In the genomic region with DNA sequence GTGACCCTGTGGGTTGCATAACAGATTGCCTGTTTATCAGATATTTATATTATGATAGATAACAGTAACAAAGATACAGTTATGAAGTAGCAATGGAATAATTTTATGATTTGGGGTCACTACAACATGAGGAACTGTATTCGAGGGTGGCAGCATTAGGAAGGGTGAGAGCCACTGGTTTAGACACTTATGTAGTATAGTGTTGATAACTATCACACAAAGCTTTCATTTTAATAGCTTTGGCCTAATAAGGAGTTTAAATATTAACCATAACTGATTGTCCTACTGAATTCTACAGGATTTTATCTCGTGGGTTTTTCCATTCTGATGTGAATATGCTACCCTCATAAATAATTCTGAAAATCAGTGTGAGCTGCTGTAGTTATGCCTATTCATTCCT, we compare ENCODE assay signal across 22 mouse cellular contexts.
DNase-seq lines count a peak whose midpoint lies in the region; ATAC-seq and TF ChIP-seq lines count a peak whose summit lies in the region.
"Had no signal": no experiment of that assay in that cellular context is flagged by ENCODE, and none has a peak within 500 bp of the region (broad histone marks: within the 10 kb centered on the region; RNA-seq: fewer than 3 reads in every experiment).

No protein-coding gene starts in this region.

- peak; percentile 59 for ATAC-seq in intestine, embryonic 15.5 days
- ATAC-seq in intestine, postnatal 0 days = no peak
- ATAC-seq in kidney, embryonic 15.5 days (replicated peaks; ENCODE audit: low FRiP score) = no peak
- ATAC-seq in kidney, embryonic 16.5 days (ENCODE audit: low FRiP score, low TSS enrichment) = 0 out of 2 replicates have a peak, but pooled peaks have one; percentile 27
- ATAC-seq in intestine, embryonic 16.5 days = peak; percentile 73
- ATAC-seq in hindbrain, embryonic 16.5 days = no peak
- ATAC-seq: activated CD4-positive, CD25-positive, alpha-beta regulatory T cell, adult 4 months; CD4-positive, CD25-positive, alpha-beta regulatory T cell, adult 4 months; Patski had no signal

- H3K4me3 ChIP-seq in intestine, embryonic 15.5 days (replicated peaks) = no peak overlapping the region
- H3K4me3 ChIP-seq in intestine, postnatal 0 days (ENCODE audit: low read depth, low read length) = no peak overlapping the region
- no peak overlapping the region for H3K4me3 ChIP-seq in kidney, embryonic 15.5 days (replicated peaks)
- no peak overlapping the region for H3K4me3 ChIP-seq in kidney, embryonic 16.5 days (ENCODE audit: low read length)
- no peak overlapping the region for H3K4me3 ChIP-seq in intestine, embryonic 16.5 days (ENCODE audit: low read length)
- no peak overlapping the region for H3K4me3 ChIP-seq in hindbrain, embryonic 16.5 days (ENCODE audit: low read length)

- no peaks in the 10 kb centered on the region for H3K27me3 ChIP-seq in intestine, embryonic 15.5 days (replicated peaks)
- no peaks in the 10 kb centered on the region for H3K27me3 ChIP-seq in intestine, postnatal 0 days (replicated peaks; ENCODE audit: control insufficient read depth, insufficient read depth, low read length)
- H3K27me3 ChIP-seq in kidney, embryonic 15.5 days = no peaks in the 10 kb centered on the region
- no peaks in the 10 kb centered on the region for H3K27me3 ChIP-seq in kidney, embryonic 16.5 days (ENCODE audit: insufficient read depth, low read length)
- H3K27me3 ChIP-seq in intestine, embryonic 16.5 days (replicated peaks; ENCODE audit: control insufficient read depth, insufficient read depth, low read length) = no peaks in the 10 kb centered on the region
- H3K27me3 ChIP-seq in hindbrain, embryonic 16.5 days (replicated peaks; ENCODE audit: control insufficient read depth, insufficient read depth, low read length) = no peaks in the 10 kb centered on the region
- H3K27me3 ChIP-seq: CH12.LX, Patski had no signal

- H3K9ac ChIP-seq in intestine, embryonic 15.5 days = no peak overlapping the region
- H3K9ac ChIP-seq in intestine, postnatal 0 days (ENCODE audit: low read depth, low read length) = no peak overlapping the region
- H3K9ac ChIP-seq in kidney, embryonic 15.5 days = no peak overlapping the region
- H3K9ac ChIP-seq in kidney, embryonic 16.5 days (replicated peaks; ENCODE audit: low read length) = no peak overlapping the region
- no peak overlapping the region for H3K9ac ChIP-seq in intestine, embryonic 16.5 days (ENCODE audit: low read depth, low read length)
- H3K9ac ChIP-seq in hindbrain, embryonic 16.5 days (ENCODE audit: low read depth, low read length) = no peak overlapping the region

- H3K4me1 ChIP-seq in intestine, embryonic 15.5 days (replicated peaks) = no peaks in the 10 kb centered on the region
- no peaks in the 10 kb centered on the region for H3K4me1 ChIP-seq in intestine, postnatal 0 days (replicated peaks; ENCODE audit: control insufficient read depth, insufficient read depth, low read length)
- no peaks in the 10 kb centered on the region for H3K4me1 ChIP-seq in kidney, embryonic 15.5 days
- H3K4me1 ChIP-seq in kidney, embryonic 16.5 days (ENCODE audit: insufficient read depth, low read length) = no peaks in the 10 kb centered on the region
- peaks cover 4% of the 10 kb centered on the region; the same call in 1 of the 2 replicates for H3K4me1 ChIP-seq in intestine, embryonic 16.5 days (ENCODE audit: control insufficient read depth, insufficient read depth, low read length)
- H3K4me1 ChIP-seq in hindbrain, embryonic 16.5 days (ENCODE audit: control insufficient read depth, insufficient read depth, low read depth, low read length) = no peaks in the 10 kb centered on the region

- H3K4me2 ChIP-seq in intestine, embryonic 15.5 days (replicated peaks) = no peak overlapping the region
- H3K4me2 ChIP-seq in intestine, postnatal 0 days (replicated peaks; ENCODE audit: low read depth) = no peak overlapping the region
- H3K4me2 ChIP-seq in kidney, embryonic 15.5 days = no peak overlapping the region
- no peak overlapping the region for H3K4me2 ChIP-seq in kidney, embryonic 16.5 days (replicated peaks; ENCODE audit: low read depth, low read length)
- H3K4me2 ChIP-seq in intestine, embryonic 16.5 days (ENCODE audit: low read depth, low read length) = no peak overlapping the region
- no peak overlapping the region for H3K4me2 ChIP-seq in hindbrain, embryonic 16.5 days (ENCODE audit: low read length)

- no peaks in the 10 kb centered on the region for H3K36me3 ChIP-seq in intestine, embryonic 15.5 days
- H3K36me3 ChIP-seq in intestine, postnatal 0 days (ENCODE audit: control insufficient read depth, insufficient read depth) = no peaks in the 10 kb centered on the region
- no peaks in the 10 kb centered on the region for H3K36me3 ChIP-seq in kidney, embryonic 15.5 days
- H3K36me3 ChIP-seq in kidney, embryonic 16.5 days (ENCODE audit: insufficient read depth, low read length) = no peaks in the 10 kb centered on the region
- no peaks in the 10 kb centered on the region for H3K36me3 ChIP-seq in intestine, embryonic 16.5 days (ENCODE audit: control insufficient read depth, insufficient read depth, low read length)
- H3K36me3 ChIP-seq in hindbrain, embryonic 16.5 days (ENCODE audit: control insufficient read depth, insufficient read depth, low read length) = no peaks in the 10 kb centered on the region
- H3K36me3 ChIP-seq: G1E had no signal

- DNase-seq in kidney, adult 8-10 months = no peak
- no peak for DNase-seq in kidney, adult 11 months
- DNase-seq: adrenal gland, adult 2 months; adrenal gland, adult 8-10 months; adrenal gland, postnatal 10 days; adrenal gland, postnatal 14 days; adrenal gland, postnatal 25 days; adrenal gland, postnatal 36 days; B cell, adult 2 months; cerebellum, adult 11 months; cerebellum, adult 11-12 months had no signal

- no peak overlapping the region for H3K27ac ChIP-seq in intestine, embryonic 15.5 days
- no peak overlapping the region for H3K27ac ChIP-seq in intestine, postnatal 0 days (ENCODE audit: low read depth, low read length)
- H3K27ac ChIP-seq in kidney, embryonic 15.5 days = peak overlapping the region; percentile 70; the same call in 1 of the 2 replicates
- H3K27ac ChIP-seq in kidney, embryonic 16.5 days (ENCODE audit: low read length) = peak overlapping the region; percentile 16; the same call in 1 of the 2 replicates
- H3K27ac ChIP-seq in intestine, embryonic 16.5 days (ENCODE audit: low read length) = no peak overlapping the region
- H3K27ac ChIP-seq in hindbrain, embryonic 16.5 days (ENCODE audit: low read depth, low read length) = no peak overlapping the region

- H3K9me3 ChIP-seq in intestine, embryonic 15.5 days = no peaks in the 10 kb centered on the region
- no peaks in the 10 kb centered on the region for H3K9me3 ChIP-seq in intestine, postnatal 0 days (ENCODE audit: control insufficient read depth)
- H3K9me3 ChIP-seq in kidney, embryonic 15.5 days (replicated peaks) = no peaks in the 10 kb centered on the region
- no peaks in the 10 kb centered on the region; the same call in 1 of the 2 replicates for H3K9me3 ChIP-seq in kidney, embryonic 16.5 days (ENCODE audit: low read length)
- H3K9me3 ChIP-seq in intestine, embryonic 16.5 days (ENCODE audit: control insufficient read depth, low read length) = no peaks in the 10 kb centered on the region; the same call in 1 of the 2 replicates
- H3K9me3 ChIP-seq in hindbrain, embryonic 16.5 days (ENCODE audit: control insufficient read depth, low read length) = peaks cover 4% of the 10 kb centered on the region
- H3K9me3 ChIP-seq: G1E had no signal

- no peak for TF ChIP-seq CTCF in intestine, postnatal 0 days (IDR thresholded peaks at IDR 0.05; ENCODE audit: low read depth)

- WGBS in intestine, embryonic 15.5 days = 46% methylated on average over 2 of the region's 2 CpGs
- WGBS in intestine, postnatal 0 days = 20% methylated on average over 2 of the region's 2 CpGs
- 46% methylated on average over 2 of the region's 2 CpGs for WGBS in kidney, embryonic 15.5 days
- 58% methylated on average over 2 of the region's 2 CpGs for WGBS in kidney, embryonic 16.5 days
- WGBS in intestine, embryonic 16.5 days = 49% methylated on average over 2 of the region's 2 CpGs
- WGBS in hindbrain, embryonic 16.5 days = 64% methylated on average over 2 of the region's 2 CpGs

Comparison
In these comparisons a context has a peak if more than half of its experiments do, and no peak if none do; other contexts are left out.
1. ATAC-seq: peak in intestine, embryonic 15.5 days (single experiment), kidney, embryonic 16.5 days (single experiment) and intestine, embryonic 16.5 days (single experiment); none in intestine, postnatal 0 days (single experiment), kidney, embryonic 15.5 days (single experiment) and hindbrain, embryonic 16.5 days (single experiment).
2. H3K27ac ChIP-seq: peak in kidney, embryonic 15.5 days (single experiment) and kidney, embryonic 16.5 days (single experiment); none in intestine, embryonic 15.5 days (single experiment), intestine, postnatal 0 days (single experiment), intestine, embryonic 16.5 days (single experiment) and hindbrain, embryonic 16.5 days (single experiment).